Mouse (Mus musculus) MEL (cell line): ENCODE results near the gene Spint2. TPM values are rescaled to one million over a fixed set of nuclear protein-coding genes. Genes with fewer than 3 reads are reported as not detected.

ENCODE experiments used
- DNase-seq: peaks from one replicate; pipeline ENCODE4 v3.0.0; 2011; ENCODE audit warnings: low read depth, low spot score
- H3K27ac ChIP-seq: 2 replicates; pipeline ENCODE4 v1.5.1; 2012; ENCODE audit warnings: low read depth, mild to moderate bottlenecking, control low read depth, low read length, moderate library complexity; ENCODE audit not compliant: control insufficient read depth
- H3K27me3 ChIP-seq, 2 experiments: fragments of 150-350 bp in 1 of 2; sonication (generic) in 1 of 2; 2 replicates each; pipeline ENCODE4 v1.6.1; 2012; ENCODE audit warnings: low read length in 2 of 2, mild to moderate bottlenecking in 2 of 2, improper control_type of control experiment in 1 of 2, moderate library complexity in 1 of 2; ENCODE audit not compliant: insufficient read depth in 2 of 2, control insufficient read depth in 1 of 2
- H3K36me3 ChIP-seq, 2 experiments: 2 replicates each; pipeline ENCODE4 v1.6.1; 2012 to 2014; ENCODE audit warnings: low read length in 2 of 2, improper control_type of control experiment in 1 of 2, inconsistent platforms in 1 of 2, mild to moderate bottlenecking in 1 of 2; ENCODE audit not compliant: insufficient read depth in 2 of 2, control insufficient read depth in 1 of 2
- H3K4me1 ChIP-seq, 2 experiments: fragments of 150-350 bp in 1 of 2; sonication (generic) in 1 of 2; 2 replicates each; pipeline ENCODE4 v1.6.1; 2012; ENCODE audit warnings: low read length in 2 of 2, improper control_type of control experiment in 1 of 2, mild to moderate bottlenecking in 1 of 2; ENCODE audit not compliant: insufficient read depth in 2 of 2, control insufficient read depth in 1 of 2
- H3K4me3 ChIP-seq, 2 experiments: fragments of 150-350 bp in 1 of 2; sonication (generic) in 1 of 2; 2 replicates each; pipeline ENCODE4 v1.5.1; 2012; ENCODE audit warnings: low read depth in 2 of 2, low read length in 2 of 2, mild to moderate bottlenecking in 2 of 2, moderate library complexity in 2 of 2, control low read depth in 1 of 2, improper control_type of control experiment in 1 of 2; ENCODE audit not compliant: control insufficient read depth in 1 of 2, insufficient read depth in 1 of 2
- H3K79me2 ChIP-seq: 2 replicates; pipeline ENCODE4 v1.6.1; 2012; ENCODE audit warnings: mild to moderate bottlenecking, low read length, moderate library complexity; ENCODE audit not compliant: control insufficient read depth, poor library complexity, insufficient read depth
- H3K9ac ChIP-seq: 2 replicates; pipeline ENCODE4 v1.6.1; 2012; ENCODE audit warnings: low read depth, mild to moderate bottlenecking, control low read depth, low read length, moderate library complexity; ENCODE audit not compliant: control insufficient read depth, poor library complexity, severe bottlenecking
- H3K9me3 ChIP-seq: fragments of 150-350 bp; sonication (generic); replicated peaks from 2 replicates; pipeline ENCODE4 v1.6.1; 2012; ENCODE audit warnings: mild to moderate bottlenecking, low read length, improper control_type of control experiment, moderate library complexity; ENCODE audit not compliant: insufficient read depth
- CHD1 ChIP-seq: IDR thresholded peaks from 2 replicates; pipeline ENCODE4 v1.6.1; 2012; ENCODE audit warnings: low read depth, mild to moderate bottlenecking, inconsistent platforms, low read length, improper control_type of control experiment
- CHD2 ChIP-seq: IDR thresholded peaks from 2 replicates; pipeline ENCODE4 v1.6.1; 2011; ENCODE audit warnings: low read length, improper control_type of control experiment
- EP300 ChIP-seq, 2 experiments: IDR thresholded peaks; 2 replicates each; pipeline ENCODE4 v1.6.1; 2011; ENCODE audit warnings: improper control_type of control experiment in 2 of 2, low read length in 2 of 2, low read depth in 1 of 2, mild to moderate bottlenecking in 1 of 2
- ETS1 ChIP-seq: IDR thresholded peaks from 2 replicates; pipeline ENCODE4 v1.6.1; 2012; ENCODE audit warnings: low read depth, mild to moderate bottlenecking, inconsistent platforms, low read length, improper control_type of control experiment, moderate library complexity
- JUND ChIP-seq: IDR thresholded peaks from 2 replicates; pipeline ENCODE4 v1.6.1; 2011; ENCODE audit warnings: low read depth, mild to moderate bottlenecking, improper control_type of control experiment, low read length
- KAT2A ChIP-seq: conservative IDR thresholded peaks from 2 replicates; pipeline ENCODE4 v1.6.1; 2012; ENCODE audit warnings: low read depth, low read length, improper control_type of control experiment, inconsistent platforms
- MAFK ChIP-seq: IDR thresholded peaks from 2 replicates; pipeline ENCODE4 v1.6.1; 2011; ENCODE audit warnings: low read depth, mild to moderate bottlenecking, low read length, improper control_type of control experiment, borderline replicate concordance
- MEF2A ChIP-seq: IDR thresholded peaks from 2 replicates; pipeline ENCODE4 v1.6.1; 2014; ENCODE audit warnings: low read depth, mild to moderate bottlenecking, inconsistent platforms, low read length, improper control_type of control experiment; ENCODE audit not compliant: poor library complexity, insufficient replicate concordance, severe bottlenecking; ENCODE audit errors: extremely low read depth
- MXI1 ChIP-seq: IDR thresholded peaks from 2 replicates; pipeline ENCODE4 v1.6.1; 2011; ENCODE audit warnings: mild to moderate bottlenecking, low read depth, low read length, improper control_type of control experiment
- MYB ChIP-seq: IDR thresholded peaks from 2 replicates; pipeline ENCODE4 v1.6.1; 2011; ENCODE audit warnings: mild to moderate bottlenecking, low read depth, low read length, improper control_type of control experiment
- MYC ChIP-seq: IDR thresholded peaks from 2 replicates; pipeline ENCODE4 v1.6.1; 2011; ENCODE audit warnings: low read depth, mild to moderate bottlenecking, low read length, improper control_type of control experiment, moderate library complexity
- NELFE ChIP-seq: IDR thresholded peaks from 2 replicates; pipeline ENCODE4 v1.6.1; 2011; ENCODE audit warnings: low read depth, low read length, improper control_type of control experiment
- NRF1 ChIP-seq: IDR thresholded peaks from 2 replicates; pipeline ENCODE4 v1.6.1; 2014; ENCODE audit warnings: low read depth, mild to moderate bottlenecking, inconsistent platforms, low read length, improper control_type of control experiment, moderate library complexity; ENCODE audit not compliant: poor library complexity, insufficient read depth, severe bottlenecking
- POLR2AphosphoS2 ChIP-seq: IDR thresholded peaks from 2 replicates; pipeline ENCODE4 v1.6.1; 2011; ENCODE audit warnings: low read length, improper control_type of control experiment
- POLR2AphosphoS5 ChIP-seq: IDR thresholded peaks from 2 replicates; pipeline ENCODE4 v1.6.1; 2012; ENCODE audit warnings: low read depth, borderline replicate concordance, mild to moderate bottlenecking, inconsistent platforms, low read length, moderate library complexity, mixed read lengths
- RAD21 ChIP-seq: IDR thresholded peaks from 2 replicates; pipeline ENCODE4 v1.6.1; 2011; ENCODE audit warnings: mild to moderate bottlenecking, low read depth, low read length, improper control_type of control experiment
- RCOR1 ChIP-seq: IDR thresholded peaks from 2 replicates; pipeline ENCODE4 v1.6.1; 2012; ENCODE audit warnings: low read depth, mild to moderate bottlenecking, inconsistent platforms, low read length, improper control_type of control experiment
- SMC3 ChIP-seq: IDR thresholded peaks from 2 replicates; pipeline ENCODE4 v1.6.1; 2011; ENCODE audit warnings: low read depth, low read length, improper control_type of control experiment
- TAL1 ChIP-seq: IDR thresholded peaks from 2 replicates; pipeline ENCODE4 v1.6.1; 2012; ENCODE audit warnings: mild to moderate bottlenecking, inconsistent platforms, low read length, moderate library complexity, mixed read lengths
- TBP ChIP-seq: IDR thresholded peaks from 2 replicates; pipeline ENCODE4 v1.8.0; 2011; ENCODE audit warnings: low read depth, low read length, improper control_type of control experiment
- TCF12 ChIP-seq: IDR thresholded peaks from 2 replicates; pipeline ENCODE4 v1.6.1; 2014; ENCODE audit warnings: low read depth, mild to moderate bottlenecking, inconsistent platforms, low read length, improper control_type of control experiment, moderate library complexity
- USF2 ChIP-seq, 2 experiments: IDR thresholded peaks; 2 replicates each; pipeline ENCODE4 v1.6.1; 2011 to 2012; ENCODE audit warnings: improper control_type of control experiment in 2 of 2, low read length in 2 of 2, borderline replicate concordance in 1 of 2, inconsistent platforms in 1 of 2, low read depth in 1 of 2, mild to moderate bottlenecking in 1 of 2; ENCODE audit not compliant: insufficient read depth in 1 of 2
- ZC3H11A ChIP-seq: IDR thresholded peaks from 2 replicates; pipeline ENCODE4 v1.6.1; 2012; ENCODE audit warnings: low read depth, mild to moderate bottlenecking, inconsistent platforms, low read length, improper control_type of control experiment
- ZKSCAN1 ChIP-seq: IDR thresholded peaks from 2 replicates; pipeline ENCODE4 v1.6.1; 2012; ENCODE audit warnings: low read depth, mild to moderate bottlenecking, inconsistent platforms, low read length, improper control_type of control experiment, moderate library complexity
- ZNF384 ChIP-seq: IDR thresholded peaks from 2 replicates; pipeline ENCODE4 v1.6.1; 2012; ENCODE audit warnings: low read depth, mild to moderate bottlenecking, inconsistent platforms, low read length, improper control_type of control experiment
- polyA plus RNA-seq, 2 experiments: library from polyadenylated mRNA; stranded (reverse) in 1 of 2; unstranded in 1 of 2; fragments of >175 nt in 1 of 2; fragments of >200 nt in 1 of 2; gene quantifications; 2 replicates each; pipeline versions ENCODE4 v1.2.1 to v1.2.4; 2012; ENCODE audit warnings: low replicate concordance in 2 of 2, low read depth in 1 of 2; ENCODE audit not compliant: insufficient read length in 2 of 2, insufficient read depth in 1 of 2, missing spikeins in 1 of 2
- total RNA-seq: library from RNA; depleted of rRNA; stranded (reverse); fragments of 300-350 nt; gene quantifications from 2 replicates; pipeline ENCODE4 v1.2.3, GENCODE M21; 2012

Spint2 gene
- total and polyA plus RNA-seq, 3 experiments: 78.1 to 131 TPM; not detected in 1

DNA sequence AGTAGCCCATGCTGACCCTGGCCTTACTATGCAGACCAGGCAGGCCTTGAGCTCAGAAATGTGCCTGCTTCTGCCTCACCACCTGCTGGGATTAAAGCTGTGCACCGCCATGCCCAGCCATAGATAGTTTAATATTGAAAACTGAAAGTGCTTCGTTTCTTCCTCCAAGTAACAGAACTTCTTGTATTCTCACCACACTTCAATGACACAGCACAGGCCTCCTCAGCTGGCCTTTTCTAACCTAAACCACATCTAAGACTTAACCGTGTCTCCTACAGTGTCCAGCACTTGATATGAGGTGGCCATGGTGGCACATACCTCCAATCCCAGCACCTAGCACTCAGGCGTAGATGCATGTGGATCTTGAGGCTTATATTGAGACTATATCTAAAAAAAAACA lies 11.3 kb downstream of the Spint2 start:
- Histone ChIP-seq H3K4me1 (no peaks in the 10 kb centered on the region), H3K27ac (no peak overlapping the region), H3K36me3 (peaks cover 0 to 2% of the 10 kb centered on the region in 2 experiments; a peak in 1 of 4 replicates), H3K4me3 (no peak overlapping the region), H3K9ac (no peak overlapping the region), H3K9me3 (no peaks in the 10 kb centered on the region), H3K27me3 (no peaks in the 10 kb centered on the region), H3K79me2 (peaks cover 2% of the 10 kb centered on the region; the same call in 1 of the 2 replicates)
- TF ChIP-seq MEF2A (no peak), ZC3H11A (no peak), SMC3 (no peak), ZNF384 (no peak), MYC (no peak), POLR2AphosphoS5 (no peak), TAL1 (no peak), POLR2AphosphoS2 (no peak)
- no peak for DNase-seq

DNA sequence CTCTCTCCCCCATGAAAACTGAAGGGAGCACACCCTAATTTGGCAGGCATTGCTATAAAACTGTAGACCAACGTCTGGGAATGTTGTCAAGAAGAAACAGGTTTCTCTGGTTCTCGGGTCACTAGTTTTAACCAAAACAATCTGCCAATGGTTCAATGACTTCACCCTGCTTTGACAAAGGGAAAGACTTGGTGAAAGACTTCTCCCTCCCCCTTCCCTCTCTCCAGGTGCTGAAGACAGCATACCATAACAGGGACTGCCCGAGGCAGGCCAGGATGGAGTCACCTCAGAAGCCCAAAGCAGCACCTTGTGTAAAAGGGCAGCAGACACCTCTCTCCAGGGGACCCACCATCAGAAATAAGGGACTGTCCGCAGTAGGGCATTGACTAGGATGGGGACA lies 14.8 kb downstream of the Spint2 start:
- no peaks in the 10 kb centered on the region for H3K4me1 ChIP-seq
- H3K79me2 ChIP-seq: peaks cover 2% of the 10 kb centered on the region; the same call in 1 of the 2 replicates
- no peaks in the 10 kb centered on the region for H3K9me3 ChIP-seq
- no peak overlapping the region for H3K27ac ChIP-seq
- H3K9ac ChIP-seq: no peak overlapping the region
- TF ChIP-seq CHD1 (no peak), NRF1 (no peak), EP300 (IDR thresholded peaks at IDR 0.05; ENCODE audit: low read depth in 1 of 2, low read length in 2 of 2) (no peak), TBP (no peak), ETS1 (no peak), RAD21 (no peak), ZKSCAN1 (no peak), NELFE (no peak), MXI1 (no peak), USF2 (IDR thresholded peaks at IDR 0.05; ENCODE audit: borderline replicate concordance in 1 of 2, insufficient read depth in 1 of 2, low read depth in 1 of 2, low read length in 2 of 2) (no peak), POLR2AphosphoS5 (no peak), RCOR1 (no peak), KAT2A (no peak), MYB (no peak), JUND (no peak), POLR2AphosphoS2 (no peak), MEF2A (no peak), MAFK (no peak), TCF12 (no peak), CHD2 (no peak)
- peaks cover 0 to 2% of the 10 kb centered on the region in 2 experiments; a peak in 1 of 4 replicates for H3K36me3 ChIP-seq
- no peaks in the 10 kb centered on the region for H3K27me3 ChIP-seq
- DNase-seq: no peak
- no peak overlapping the region for H3K4me3 ChIP-seq
